7 mouse cellular contexts compared by ENCODE assay signal in genomic region chr17:27511865-27512618, GRCm38 (mm10). TPM values are rescaled to one million over a fixed set of nuclear protein-coding genes. Genes with fewer than 3 reads are reported as not detected.
A peak's percentile ranks its signal among the peaks of the same experiment; 100 is the strongest.
DNase-seq lines count a peak whose midpoint lies in the region; ATAC-seq and TF ChIP-seq lines count a peak whose summit lies in the region.

No protein-coding gene starts in this region.

- no peak overlapping the region for H3K27ac ChIP-seq in lung, embryonic 15.5 days
- H3K27ac ChIP-seq in midbrain, embryonic 12.5 days (replicated peaks): peak overlapping the region; percentile 75

- peak overlapping the region; percentile 97 for H3K4me2 ChIP-seq in lung, embryonic 15.5 days
- peak overlapping the region; percentile 98 for H3K4me2 ChIP-seq in midbrain, embryonic 12.5 days (replicated peaks)

- H3K27me3 ChIP-seq in lung, embryonic 15.5 days: peaks cover 96% of the 10 kb centered on the region
- peaks cover 97% of the 10 kb centered on the region for H3K27me3 ChIP-seq in midbrain, embryonic 12.5 days

- H3K9ac ChIP-seq in lung, embryonic 15.5 days: no peak overlapping the region
- peak overlapping the region; percentile 85 for H3K9ac ChIP-seq in midbrain, embryonic 12.5 days (replicated peaks)

- no peaks in the 10 kb centered on the region for H3K36me3 ChIP-seq in lung, embryonic 15.5 days
- no peaks in the 10 kb centered on the region for H3K36me3 ChIP-seq in midbrain, embryonic 12.5 days

- no peak for DNase-seq in lung, adult 2 months
- DNase-seq in cerebellum, postnatal 25 days: peak; percentile 90 to 93
- no peak for DNase-seq in spleen, postnatal 36 days (ENCODE audit: low spot score in 2 of 2)
- no peak for DNase-seq in gastrocnemius, adult 18-20 months (ENCODE audit: low spot score)

- H3K9me3 ChIP-seq in lung, embryonic 15.5 days: no peaks in the 10 kb centered on the region
- no peaks in the 10 kb centered on the region for H3K9me3 ChIP-seq in midbrain, embryonic 12.5 days

- H3K4me1 ChIP-seq in lung, embryonic 15.5 days: peaks cover 25% of the 10 kb centered on the region
- no peaks in the 10 kb centered on the region for H3K4me1 ChIP-seq in lung, adult 2 months (ENCODE audit: control insufficient read depth, insufficient read depth, low read length)
- H3K4me1 ChIP-seq in midbrain, embryonic 12.5 days: peaks cover 56% of the 10 kb centered on the region

- TF ChIP-seq CTCF in lung, adult 2 months (IDR thresholded peaks at IDR 0.05; ENCODE audit: insufficient read depth, low read length): no peak

- under 1% methylated on average over 60 of the region's 64 CpGs for WGBS in lung, embryonic 15.5 days
- 2% methylated on average over 58 of the region's 64 CpGs for WGBS in lung, adult 2 months
- WGBS in midbrain, embryonic 12.5 days: under 1% methylated on average over 63 of the region's 64 CpGs

- TF ChIP-seq POLR2A in lung, adult 2 months (IDR thresholded peaks at IDR 0.05; ENCODE audit: borderline replicate concordance, extremely low read depth, low read depth, low read length): no peak

- H3K4me3 ChIP-seq in lung, embryonic 15.5 days: peak overlapping the region; percentile 51
- no peak overlapping the region for H3K4me3 ChIP-seq in lung, adult 2 months (replicated peaks; ENCODE audit: extremely low read depth, low read depth, low read length)
- peak overlapping the region; percentile 70 for H3K4me3 ChIP-seq in midbrain, embryonic 12.5 days

- ATAC-seq in lung, embryonic 15.5 days (ENCODE audit: borderline replicate concordance, extremely low read depth, low FRiP score, low TSS enrichment): peak; percentile 15; the same call in 1 of the 2 replicates
- ATAC-seq in granulocyte monocyte progenitor cell, adult 5-6 weeks (replicated peaks; ENCODE audit: poor library complexity, severe bottlenecking): peak; percentile 26; the same call in 1 of the 2 replicates
- ATAC-seq in midbrain, embryonic 12.5 days (ENCODE audit: low FRiP score, low read depth): peak; percentile 48

RNA-seq across cellular contexts. Expression of gene Grm4, which starts 9.2 kb away (rescaled TPM):
- 0.06 and 0.07 TPM in 2 replicates for polyA plus RNA-seq in lung, embryonic 15.5 days (2015; fragmentation: Nextera tagmentation; extraction: Ambion mirVana)
- polyA plus RNA-seq in lung, adult 2 months (2012; rRNA removed): 1.1 TPM in 2 replicates
- total RNA-seq in granulocyte monocyte progenitor cell, adult 5-6 weeks (2014; fragmentation: Nextera tagmentation): not detected in 2 replicates
- not detected in 2 replicates for total RNA-seq in granulocyte monocyte progenitor cell, adult 5-6 weeks (2017)
- polyA plus RNA-seq in midbrain, embryonic 12.5 days (2016; fragmentation: Nextera tagmentation; extraction: Ambion mirVana): 4.2 and 5.7 TPM in 2 replicates
- under 1 TPM in 1 of 2 experiments, not detected in 1; 0.07 TPM for total RNA-seq in gastrocnemius, adult 18-20 months (2021)

RNA-seq across cellular contexts. Expression of gene Hmga1, which starts 44.3 kb away (rescaled TPM):
- 238 and 240 TPM in 2 replicates for polyA plus RNA-seq in lung, embryonic 15.5 days (2015; fragmentation: Nextera tagmentation; extraction: Ambion mirVana)
- 57.9 and 73.2 TPM in 2 replicates for polyA plus RNA-seq in lung, adult 2 months (2012; rRNA removed)
- total RNA-seq in granulocyte monocyte progenitor cell, adult 5-6 weeks (2014; fragmentation: Nextera tagmentation): 541 and 637 TPM in 2 replicates
- 232 and 267 TPM in 2 replicates for total RNA-seq in granulocyte monocyte progenitor cell, adult 5-6 weeks (2017)
- 213 and 215 TPM in 2 replicates for polyA plus RNA-seq in midbrain, embryonic 12.5 days (2016; fragmentation: Nextera tagmentation; extraction: Ambion mirVana)
- total RNA-seq in gastrocnemius, adult 18-20 months (2021): 10 to 100 TPM; 31.9 to 32.7 TPM

RNA-seq across cellular contexts. Expression of gene AI413582, which starts 53.5 kb away (rescaled TPM):
- 20.1 and 21.4 TPM in 2 replicates for polyA plus RNA-seq in lung, embryonic 15.5 days (2015; fragmentation: Nextera tagmentation; extraction: Ambion mirVana)
- 42.4 and 44.2 TPM in 2 replicates for polyA plus RNA-seq in lung, adult 2 months (2012; rRNA removed)
- total RNA-seq in granulocyte monocyte progenitor cell, adult 5-6 weeks (2014; fragmentation: Nextera tagmentation): 59.2 and 65.2 TPM in 2 replicates
- total RNA-seq in granulocyte monocyte progenitor cell, adult 5-6 weeks (2017): 34.8 and 42.3 TPM in 2 replicates
- polyA plus RNA-seq in midbrain, embryonic 12.5 days (2016; fragmentation: Nextera tagmentation; extraction: Ambion mirVana): 18.9 and 20.7 TPM in 2 replicates
- total RNA-seq in gastrocnemius, adult 18-20 months (2021): 1 to 10 TPM; 2.8 to 4.0 TPM

Comparison
In these comparisons a context has a peak if more than half of its experiments do, and no peak if none do; other contexts are left out.
1. DNase-seq: peak in cerebellum, postnatal 25 days (2 of 2); none in lung, adult 2 months (single experiment), spleen, postnatal 36 days (0 of 2) and gastrocnemius, adult 18-20 months (single experiment).
2. Peak in every context shown above with its lines, with median percentiles within 50 percentile points of each other: ATAC-seq.